Mouse (Mus musculus) neural tube, embryonic 15.5 days (tissue): ENCODE results near the gene Thra. TPM values are rescaled to one million over a fixed set of nuclear protein-coding genes. Genes with fewer than 3 reads are reported as not detected.

ENCODE experiments used
- ATAC-seq: fragments of 200-750 bp; cut with Nextera tagmentation; 2 replicates; pipeline ENCODE4 v1.8.0; 2017; ENCODE audit warnings: mild to moderate bottlenecking, moderate TSS enrichment, moderate library complexity; ENCODE audit not compliant: low FRiP score
- H3K27ac ChIP-seq: fragments of 300-500 bp; sonication (generic); replicated peaks from 2 replicates; pipeline ENCODE4 v1.5.1; 2015; ENCODE audit warnings: mild to moderate bottlenecking, inconsistent platforms
- H3K27me3 ChIP-seq: fragments of 300-500 bp; sonication (generic); replicated peaks from 2 replicates; pipeline ENCODE4 v1.6.1; 2015; ENCODE audit warnings: inconsistent platforms
- H3K36me3 ChIP-seq: fragments of 300-500 bp; sonication (generic); 2 replicates; pipeline ENCODE4 v1.6.1; 2015; ENCODE audit warnings: inconsistent platforms
- H3K4me1 ChIP-seq: fragments of 300-500 bp; sonication (generic); 2 replicates; pipeline ENCODE4 v1.6.1; 2015; ENCODE audit warnings: inconsistent platforms
- H3K4me2 ChIP-seq: fragments of 300-500 bp; sonication (generic); 2 replicates; pipeline ENCODE4 v1.6.1; 2015; ENCODE audit warnings: inconsistent platforms, mild to moderate bottlenecking, moderate library complexity
- H3K4me3 ChIP-seq: fragments of 300-500 bp; sonication (generic); replicated peaks from 2 replicates; pipeline ENCODE4 v1.5.1; 2015; ENCODE audit warnings: mild to moderate bottlenecking, inconsistent platforms
- H3K9ac ChIP-seq: fragments of 300-500 bp; sonication (generic); replicated peaks from 2 replicates; pipeline ENCODE4 v1.6.1; 2015; ENCODE audit warnings: mild to moderate bottlenecking, inconsistent platforms
- H3K9me3 ChIP-seq: fragments of 300-500 bp; sonication (generic); replicated peaks from 2 replicates; pipeline ENCODE4 v1.6.1; 2016; ENCODE audit warnings: inconsistent platforms
- WGBS: fragments of 180-500 bp; shearing (Covaris S2); methylation state at CpG from one replicate; pipeline ENCODE4 v1.1.7; 2015; ENCODE audit warnings: mixed read lengths; 5-methylcytosine and 5-hydroxymethylcytosine counted together
- polyA plus RNA-seq: library from polyadenylated mRNA; unstranded; fragments of >200 nt; fragmentation: Nextera tagmentation; extraction: Ambion mirVana; gene quantifications from 2 replicates; pipeline ENCODE4 v1.2.1, GENCODE M21; 2015

The Thra gene
- polyA plus RNA-seq, 1 experiment from 2014 or later: 125 TPM

DNA sequence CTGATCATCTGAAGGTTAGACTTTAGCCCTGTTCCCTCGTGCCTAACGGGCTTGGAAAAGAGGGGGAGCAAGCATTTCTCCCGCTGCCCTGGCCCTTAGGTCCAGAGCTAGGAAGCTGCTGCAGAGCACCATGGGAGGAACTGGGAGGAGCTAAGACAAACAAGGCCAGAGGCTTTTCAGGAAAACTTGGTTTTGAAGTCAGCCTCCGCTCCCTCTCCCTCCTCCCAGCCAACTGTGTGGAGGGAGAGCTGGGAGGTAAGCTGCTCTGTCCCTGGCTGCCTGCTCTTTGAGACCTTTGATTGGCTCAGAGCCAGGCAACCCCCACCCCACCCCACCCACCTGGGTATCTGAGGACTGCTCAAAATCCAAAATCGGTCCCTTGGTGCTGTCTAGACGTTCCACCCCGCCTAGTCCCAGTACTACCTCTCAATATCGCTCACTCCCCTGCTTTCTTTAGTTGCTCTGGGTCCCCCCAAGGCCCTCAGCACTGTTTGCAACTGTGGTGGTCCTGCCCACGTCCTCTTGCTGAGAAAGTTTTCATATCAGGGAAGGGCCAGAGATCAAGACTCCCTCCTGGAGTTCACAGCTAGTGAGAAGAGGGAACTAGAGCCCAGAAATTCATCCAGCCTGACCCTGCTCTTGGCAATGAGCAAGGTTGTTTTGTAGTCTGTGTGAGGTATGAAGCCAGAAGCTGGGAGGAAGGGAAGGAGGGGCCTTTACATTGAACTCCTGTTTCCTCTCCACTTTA is 36.6 kb downstream of the Thra start:
- Histone ChIP-seq H3K4me3 (no peak overlapping the region), H3K4me1 (peaks cover 60% of the 10 kb centered on the region), H3K27me3 (no peaks in the 10 kb centered on the region), H3K4me2 (peak overlapping the region; percentile 96; the same call in 1 of the 2 replicates), H3K9me3 (no peaks in the 10 kb centered on the region), H3K9ac (no peak overlapping the region), H3K27ac (peak overlapping the region; percentile 78), H3K36me3 (no peaks in the 10 kb centered on the region)
- no peak for ATAC-seq
- WGBS: 16% methylated on average over 9 of the region's 9 CpGs

DNA sequence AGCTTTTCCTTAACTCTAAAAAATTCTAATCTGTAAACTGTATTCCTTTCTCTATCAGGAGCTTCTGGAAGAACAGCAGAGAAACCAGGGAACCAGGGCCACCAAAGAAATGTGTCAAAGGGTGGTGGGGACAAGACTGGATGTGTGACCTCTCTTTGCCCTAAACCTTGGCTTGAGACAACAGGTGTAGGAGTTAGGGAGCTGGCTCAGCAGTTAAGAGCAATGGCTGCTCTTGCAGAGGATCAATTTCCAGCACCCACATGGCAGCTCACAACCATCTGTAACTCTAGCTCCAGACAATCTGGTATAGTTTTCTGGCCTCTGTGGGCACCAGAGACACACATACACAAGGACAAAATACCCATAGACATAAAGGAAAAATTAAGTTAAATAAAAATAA is 37.5 kb downstream of the Thra start:
- ATAC-seq: no peak
- H3K4me3 ChIP-seq: no peak overlapping the region
- no peak overlapping the region for H3K9ac ChIP-seq
- H3K27me3 ChIP-seq: no peaks in the 10 kb centered on the region
- H3K4me1 ChIP-seq: peaks cover 60% of the 10 kb centered on the region
- no peak overlapping the region for H3K4me2 ChIP-seq
- H3K27ac ChIP-seq: peak overlapping the region; percentile 78; the same call in 1 of the 2 replicates
- H3K36me3 ChIP-seq: no peaks in the 10 kb centered on the region
- H3K9me3 ChIP-seq: no peaks in the 10 kb centered on the region

DNA sequence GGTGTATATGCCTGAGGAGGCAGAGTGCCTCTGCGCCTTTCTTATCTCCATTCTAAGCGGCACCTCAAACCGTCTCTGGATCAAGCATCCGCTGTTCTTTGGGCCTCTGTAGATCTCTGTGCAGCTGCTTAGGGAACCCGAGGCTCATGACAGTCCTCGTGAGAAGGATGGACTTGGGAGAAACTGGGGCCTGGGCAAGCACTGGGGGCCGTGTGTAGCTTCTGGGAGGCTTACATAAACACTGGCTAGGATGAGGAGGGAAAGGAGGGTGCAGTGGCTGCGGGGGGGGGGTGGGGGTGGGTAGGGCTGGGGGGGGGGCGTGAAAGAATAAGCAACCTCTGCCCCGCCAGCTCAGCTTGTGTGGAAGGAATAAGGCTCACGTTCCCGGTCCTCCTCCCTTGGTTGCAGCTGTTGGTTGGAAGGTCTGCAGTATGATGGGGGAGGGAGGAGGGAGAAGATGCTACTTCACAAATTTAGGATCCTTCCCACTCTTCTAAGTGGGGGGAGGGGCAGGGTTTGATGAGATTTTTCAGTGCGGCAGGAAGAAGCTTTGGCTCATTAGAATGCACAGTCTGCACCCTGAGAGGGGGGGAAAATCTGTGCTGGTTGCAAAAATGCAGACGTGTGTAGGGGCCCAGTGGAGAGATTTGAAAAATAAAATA is 41.5 kb downstream of the Thra start:
- Histone ChIP-seq H3K27me3 (no peaks in the 10 kb centered on the region), H3K9ac (no peak overlapping the region), H3K9me3 (no peaks in the 10 kb centered on the region), H3K4me1 (peaks cover 58% of the 10 kb centered on the region), H3K36me3 (no peaks in the 10 kb centered on the region), H3K4me2 (peak overlapping the region; percentile 49), H3K27ac (peak overlapping the region; percentile 83), H3K4me3 (no peak overlapping the region)
- ATAC-seq: no peak
- 15% methylated on average over 11 of the region's 14 CpGs for WGBS

DNA sequence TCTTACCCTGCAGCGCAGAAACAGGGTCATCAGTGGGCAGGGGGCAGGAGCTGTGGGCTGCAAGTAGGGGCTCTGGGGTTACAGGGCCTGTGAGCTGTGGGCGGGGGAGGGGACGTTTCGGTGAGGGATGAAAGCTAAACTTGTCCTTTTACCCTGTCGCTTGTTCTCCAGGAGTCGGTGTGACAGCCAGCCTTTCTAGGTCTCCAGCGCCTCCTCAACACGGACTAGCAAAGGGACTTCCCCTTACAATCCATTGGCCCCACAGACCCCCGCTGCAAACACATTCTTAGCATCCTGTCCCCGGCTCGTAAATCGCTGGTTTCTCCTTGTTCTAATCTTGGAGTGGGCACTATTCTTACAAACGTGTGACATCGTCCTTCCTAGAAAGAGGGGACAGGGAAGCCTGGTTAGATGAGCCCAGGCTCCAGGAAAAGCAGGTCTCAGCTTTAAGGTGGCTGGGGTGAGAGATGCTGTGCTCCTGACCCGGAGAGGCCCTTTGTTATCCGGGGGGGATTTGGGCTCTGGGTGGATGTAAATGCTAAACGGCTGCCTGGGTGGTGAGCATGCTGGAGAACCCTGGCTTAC is 42.3 kb downstream of the Thra start:
- Histone ChIP-seq H3K4me3 (peak overlapping the region; percentile 10), H3K36me3 (no peaks in the 10 kb centered on the region), H3K9me3 (no peaks in the 10 kb centered on the region), H3K27ac (peak overlapping the region; percentile 83), H3K4me2 (peak overlapping the region; percentile 49), H3K9ac (0 out of 2 replicates have a peak overlapping the region, but pooled peaks have one; percentile 32), H3K27me3 (no peaks in the 10 kb centered on the region), H3K4me1 (peaks cover 60% of the 10 kb centered on the region)
- 6% methylated on average over 17 of the region's 17 CpGs for WGBS
- no peak for ATAC-seq

DNA sequence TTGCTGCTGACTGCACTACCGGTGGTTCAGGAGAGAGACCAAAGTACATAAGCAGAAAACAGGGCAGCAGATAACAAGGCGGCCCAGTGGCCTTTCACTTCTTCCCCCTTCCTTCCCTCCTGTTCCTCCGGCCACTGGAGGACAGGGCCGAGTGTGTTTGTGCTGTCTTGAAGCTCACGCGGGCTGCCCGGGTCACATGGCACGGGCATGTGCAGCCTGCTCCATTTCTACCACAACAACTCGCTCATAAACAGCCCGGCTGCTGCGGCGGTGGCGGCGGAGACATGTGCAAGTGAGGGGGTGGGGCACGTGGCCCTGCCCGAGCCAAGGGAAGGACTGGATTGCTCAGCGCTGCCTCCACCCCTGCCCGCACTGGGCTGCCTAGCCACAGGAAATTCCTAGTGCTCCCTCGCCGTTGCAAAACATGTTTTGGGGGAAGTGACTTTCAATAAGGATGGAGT is 42.8 kb downstream of the Thra start:
- Histone ChIP-seq H3K4me3 (peak overlapping the region; percentile 10), H3K27me3 (no peaks in the 10 kb centered on the region), H3K4me2 (peak overlapping the region; percentile 49), H3K9me3 (no peaks in the 10 kb centered on the region), H3K36me3 (no peaks in the 10 kb centered on the region), H3K4me1 (peaks cover 63% of the 10 kb centered on the region), H3K9ac (peak overlapping the region; percentile 32; the same call in 1 of the 2 replicates), H3K27ac (peak overlapping the region; percentile 83)
- ATAC-seq: peak; percentile 30; the same call in 1 of the 2 replicates
- 1% methylated on average over 20 of the region's 20 CpGs for WGBS

DNA sequence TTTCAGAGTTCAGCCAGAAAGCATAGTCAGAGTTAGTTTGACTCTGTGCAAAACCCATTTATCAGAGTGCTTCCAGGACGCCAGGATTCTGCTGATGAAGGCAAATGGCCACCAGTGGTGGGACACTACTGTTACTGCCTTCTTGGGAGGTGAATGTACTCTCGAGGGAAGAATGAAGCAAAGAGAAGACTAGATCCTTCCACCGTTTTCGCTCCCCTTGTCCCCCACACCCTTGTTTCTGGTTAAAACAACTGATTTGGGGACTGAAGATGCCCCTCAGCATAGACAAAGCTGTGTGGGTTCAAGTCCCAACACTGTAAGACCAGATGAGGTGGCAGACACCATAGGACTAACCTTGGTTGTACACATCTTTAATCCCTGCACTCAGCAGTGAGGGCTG is 43.7 kb downstream of the Thra start:
- H3K9me3 ChIP-seq: no peaks in the 10 kb centered on the region
- no peaks in the 10 kb centered on the region for H3K36me3 ChIP-seq
- no peak for ATAC-seq
- H3K4me2 ChIP-seq: no peak overlapping the region
- H3K4me1 ChIP-seq: peaks cover 70% of the 10 kb centered on the region
- H3K4me3 ChIP-seq: no peak overlapping the region
- WGBS: 79% methylated on average over 4 of the region's 4 CpGs
- no peaks in the 10 kb centered on the region for H3K27me3 ChIP-seq
- H3K9ac ChIP-seq: no peak overlapping the region
- H3K27ac ChIP-seq: peak overlapping the region; percentile 83; the same call in 1 of the 2 replicates

DNA sequence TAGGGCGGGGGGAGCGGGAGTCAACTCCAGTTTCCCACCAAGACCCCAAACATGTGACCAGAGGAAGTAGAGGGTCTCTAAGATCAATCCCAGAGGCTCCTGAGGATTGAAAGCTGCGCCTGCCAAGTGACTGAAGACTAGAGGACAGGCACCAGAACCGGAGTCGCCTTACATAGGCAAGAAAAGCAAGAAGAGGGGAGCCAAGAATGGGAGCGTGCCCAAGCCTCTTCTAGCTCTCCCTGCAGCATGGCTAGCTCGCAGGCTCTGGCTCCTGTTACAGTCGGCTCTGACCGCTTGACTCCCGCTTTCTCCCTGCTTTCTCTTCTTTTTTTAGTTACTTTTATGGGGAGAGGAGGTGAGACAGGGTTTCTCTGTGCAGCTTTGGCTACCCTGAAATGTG is 44.8 kb downstream of the Thra start:
- Histone ChIP-seq H3K27ac (peak overlapping the region; percentile 84), H3K4me2 (peak overlapping the region; percentile 49), H3K36me3 (no peaks in the 10 kb centered on the region), H3K9ac (no peak overlapping the region), H3K4me1 (peaks cover 79% of the 10 kb centered on the region), H3K4me3 (no peak overlapping the region), H3K9me3 (no peaks in the 10 kb centered on the region), H3K27me3 (no peaks in the 10 kb centered on the region)
- ATAC-seq: no peak
- WGBS: 73% methylated on average over 10 of the region's 10 CpGs

DNA sequence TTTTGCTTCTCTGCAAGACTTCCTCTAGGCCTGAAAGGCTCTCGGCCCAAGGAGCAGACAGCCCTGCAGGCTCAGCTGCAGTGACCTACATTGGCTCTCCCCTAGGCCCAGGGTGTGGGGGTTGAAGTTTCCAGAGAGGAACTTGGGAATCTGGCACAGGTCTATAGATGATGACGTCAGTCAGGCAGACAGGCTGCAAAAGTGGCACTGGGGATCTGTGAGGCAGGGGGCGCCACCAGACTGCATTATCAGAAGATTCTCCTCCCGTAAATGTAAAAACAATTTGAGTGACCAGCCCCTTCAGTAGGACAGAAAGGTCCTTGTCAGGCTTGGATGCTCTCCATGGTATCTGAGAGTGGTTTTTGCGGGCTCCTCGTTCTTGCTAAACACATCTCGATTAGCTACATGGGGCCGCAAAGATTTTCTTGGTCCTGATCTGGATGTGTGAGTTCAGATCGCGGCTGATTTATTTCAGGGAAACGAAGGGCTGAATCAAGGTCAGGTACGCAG is 45.4 kb downstream of the Thra start:
- no peaks in the 10 kb centered on the region for H3K9me3 ChIP-seq
- ATAC-seq: 0 out of 2 replicates have a peak, but pooled peaks have one; percentile 30
- peak overlapping the region; percentile 49 for H3K4me2 ChIP-seq
- peak overlapping the region; percentile 84 for H3K27ac ChIP-seq
- 13% methylated on average over 12 of the region's 12 CpGs for WGBS
- H3K36me3 ChIP-seq: no peaks in the 10 kb centered on the region
- H3K4me1 ChIP-seq: peaks cover 79% of the 10 kb centered on the region
- H3K9ac ChIP-seq: no peak overlapping the region
- H3K4me3 ChIP-seq: no peak overlapping the region
- no peaks in the 10 kb centered on the region for H3K27me3 ChIP-seq

DNA sequence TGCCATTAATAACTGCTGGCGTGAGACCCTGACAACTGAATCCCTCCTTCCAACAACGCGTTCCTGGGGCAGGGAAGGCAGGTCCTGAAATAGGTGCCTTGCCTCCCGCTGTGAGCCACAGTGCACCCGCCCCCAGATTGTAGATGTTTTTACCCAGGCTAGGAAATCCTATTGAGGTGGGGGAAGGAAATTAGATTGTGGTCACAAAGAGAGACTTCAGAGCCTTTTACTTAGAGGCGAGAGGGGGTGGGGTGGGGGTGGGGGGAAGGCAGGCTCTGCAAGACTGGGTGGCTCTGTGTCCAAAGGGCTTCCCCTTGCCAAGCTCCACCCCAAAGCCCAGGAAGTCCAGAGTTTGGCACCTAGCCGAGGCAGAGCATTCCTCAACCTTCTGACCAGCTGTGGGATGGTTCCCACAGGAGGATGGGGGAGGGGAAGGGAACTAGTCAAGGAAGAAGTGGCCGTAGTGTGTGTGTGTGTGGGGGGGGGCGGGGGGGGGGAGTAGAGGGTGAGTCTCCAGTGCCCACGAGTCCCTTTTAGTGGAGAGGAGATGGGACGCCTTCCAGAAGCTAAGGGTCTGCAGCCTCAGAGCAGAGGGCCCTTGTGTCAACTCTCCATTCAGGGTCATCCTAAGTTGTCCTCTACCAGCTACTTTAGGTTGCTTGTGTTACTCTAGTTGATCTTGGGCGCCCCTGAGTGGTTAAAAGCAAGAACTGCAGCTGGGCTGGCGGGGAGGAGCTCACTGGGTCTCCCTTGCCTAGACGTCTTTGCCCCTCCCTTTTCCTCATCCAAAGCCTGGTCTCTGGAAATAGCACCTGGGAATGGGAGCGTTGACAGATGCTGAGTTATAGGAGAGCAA is 46.1 kb downstream of the Thra start:
- H3K4me1 ChIP-seq: peaks cover 76% of the 10 kb centered on the region
- H3K9me3 ChIP-seq: no peaks in the 10 kb centered on the region
- H3K27ac ChIP-seq: peak overlapping the region; percentile 84
- H3K4me3 ChIP-seq: no peak overlapping the region
- no peaks in the 10 kb centered on the region for H3K27me3 ChIP-seq
- H3K36me3 ChIP-seq: no peaks in the 10 kb centered on the region
- 3% methylated on average over 15 of the region's 15 CpGs for WGBS
- peak overlapping the region; percentile 49 for H3K4me2 ChIP-seq
- peak; percentile 51 for ATAC-seq
- H3K9ac ChIP-seq: no peak overlapping the region

DNA sequence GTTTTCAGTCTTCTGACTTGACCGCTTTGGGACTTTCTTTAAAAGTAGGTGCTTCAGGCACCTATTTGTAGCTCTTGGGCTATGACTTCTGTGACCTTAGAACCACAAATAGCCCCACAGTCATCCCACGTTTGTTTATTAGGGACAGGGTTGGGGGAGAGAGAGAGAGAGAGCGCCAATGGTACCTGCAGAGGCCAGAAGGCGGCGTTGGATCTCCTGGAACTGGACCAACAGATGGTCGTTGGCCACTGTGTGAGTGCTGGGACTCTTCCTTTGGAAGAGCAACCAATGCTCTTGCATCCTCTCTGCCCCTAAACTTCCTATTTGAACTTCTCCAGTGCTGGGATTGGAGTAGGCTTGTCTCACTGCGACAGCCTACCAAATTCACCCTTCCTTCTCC is 46.8 kb downstream of the Thra start:
- WGBS: 34% methylated on average over 7 of the region's 7 CpGs
- no peak for ATAC-seq
- peak overlapping the region; percentile 49; the same call in 1 of the 2 replicates for H3K4me2 ChIP-seq
- no peak overlapping the region for H3K9ac ChIP-seq
- no peaks in the 10 kb centered on the region for H3K36me3 ChIP-seq
- H3K27ac ChIP-seq: peak overlapping the region; percentile 84
- peaks cover 70% of the 10 kb centered on the region for H3K4me1 ChIP-seq
- H3K4me3 ChIP-seq: no peak overlapping the region
- H3K9me3 ChIP-seq: no peaks in the 10 kb centered on the region
- no peaks in the 10 kb centered on the region for H3K27me3 ChIP-seq

DNA sequence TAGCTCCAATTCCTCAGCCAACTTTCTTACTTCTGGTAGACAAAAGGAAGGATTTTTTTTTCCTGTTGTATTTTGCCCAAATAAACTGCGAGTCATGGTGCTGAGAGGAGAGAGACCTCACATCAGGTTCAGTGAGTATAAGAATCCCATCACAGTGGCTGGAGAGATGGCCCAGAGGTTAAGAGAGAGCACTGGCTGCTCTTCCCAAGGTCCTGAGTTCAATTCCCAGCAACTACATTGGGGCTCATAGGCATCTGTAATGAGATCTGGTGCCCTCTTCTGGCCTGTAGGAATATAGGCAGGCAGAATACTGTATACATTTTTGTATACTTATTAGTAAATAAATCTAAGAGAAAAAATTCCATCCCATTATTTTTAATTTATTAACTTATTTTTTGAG is 47.3 kb downstream of the Thra start:
- Histone ChIP-seq H3K27ac (0 out of 2 replicates have a peak overlapping the region, but pooled peaks have one; percentile 84), H3K9ac (no peak overlapping the region), H3K9me3 (no peaks in the 10 kb centered on the region), H3K4me2 (no peak overlapping the region), H3K36me3 (no peaks in the 10 kb centered on the region), H3K4me3 (no peak overlapping the region), H3K4me1 (peaks cover 68% of the 10 kb centered on the region), H3K27me3 (no peaks in the 10 kb centered on the region)
- no peak for ATAC-seq
- WGBS: 93% methylated on average over 1 of the region's 1 CpGs
